Mouse (Mus musculus) liver, adult 2 months (tissue): ENCODE results near the gene Ms4a15. TPM values are rescaled to one million over a fixed set of nuclear protein-coding genes. Genes with fewer than 3 reads are reported as not detected.
A peak's percentile ranks its signal among the peaks of the same experiment; 100 is the strongest.

Source experiments
- DNase-seq: peaks from one replicate; pipeline ENCODE4 v3.0.0-alpha.2; 2011; ENCODE audit warnings: low read depth, low spot score; ENCODE audit errors: extremely low read depth
- H3K27ac ChIP-seq: fragments of 200-500 bp; replicated peaks from 2 replicates; pipeline ENCODE4 v1.5.1; 2012; ENCODE audit warnings: low read depth, mild to moderate bottlenecking, control low read depth, inconsistent platforms, low read length; ENCODE audit not compliant: insufficient read depth
- H3K27me3 ChIP-seq: fragments of 200-500 bp; 2 replicates; pipeline ENCODE4 v1.6.1; 2012; ENCODE audit warnings: mild to moderate bottlenecking, moderate library complexity, low read length, inconsistent platforms; ENCODE audit not compliant: control insufficient read depth, insufficient read depth
- H3K36me3 ChIP-seq: fragments of 200-500 bp; 2 replicates; pipeline ENCODE4 v1.6.1; 2012; ENCODE audit warnings: low read length, inconsistent platforms; ENCODE audit not compliant: control insufficient read depth, insufficient read depth
- H3K4me1 ChIP-seq: fragments of 200-500 bp; 2 replicates; pipeline ENCODE4 v1.6.1; 2011; ENCODE audit warnings: low read length; ENCODE audit not compliant: control insufficient read depth, insufficient read depth
- H3K4me3 ChIP-seq: fragments of 200-500 bp; 2 replicates; pipeline ENCODE4 v1.5.1; 2011; ENCODE audit warnings: low read depth, mild to moderate bottlenecking, control low read depth, low read length, moderate library complexity; ENCODE audit not compliant: insufficient read depth
- H3K79me2 ChIP-seq: fragments of 200-500 bp; 2 replicates; pipeline ENCODE4 v1.6.1; 2012; ENCODE audit warnings: inconsistent platforms, mild to moderate bottlenecking, low read length, moderate library complexity; ENCODE audit not compliant: control insufficient read depth, insufficient read depth
- H3K9ac ChIP-seq: fragments of 200-500 bp; 2 replicates; pipeline ENCODE4 v1.6.1; 2012; ENCODE audit warnings: low read depth, mild to moderate bottlenecking, control low read depth, inconsistent platforms, low read length
- CTCF ChIP-seq: fragments of 200-500 bp; IDR thresholded peaks from 2 replicates; pipeline ENCODE4 v1.5.1; 2011; ENCODE audit warnings: low read depth, low read length, control low read depth
- POLR2A ChIP-seq: fragments of 200-500 bp; IDR thresholded peaks from 2 replicates; pipeline ENCODE4 v1.6.1; 2011; ENCODE audit warnings: low read length, control low read depth; ENCODE audit not compliant: insufficient read depth; ENCODE audit errors: extremely low read depth
- WGBS: fragments of 180-500 bp; shearing (Covaris S2); methylation state at CpG from one replicate; pipeline ENCODE4 v1.1.7; 2018; 5-methylcytosine and 5-hydroxymethylcytosine counted together
- polyA plus RNA-seq: library from polyadenylated mRNA; depleted of rRNA; stranded (reverse); fragments of >200 nt; gene quantifications from 2 replicates; pipeline ENCODE4 v1.2.3, GENCODE M21; 2012
- total RNA-seq: library from RNA; depleted of rRNA; stranded (reverse); fragments of >200 nt; gene quantifications from 2 replicates; pipeline ENCODE4 v1.2.3, GENCODE M21; 2014

Ms4a15 gene
- total and polyA plus RNA-seq, 2 experiments, result not detected

DNA sequence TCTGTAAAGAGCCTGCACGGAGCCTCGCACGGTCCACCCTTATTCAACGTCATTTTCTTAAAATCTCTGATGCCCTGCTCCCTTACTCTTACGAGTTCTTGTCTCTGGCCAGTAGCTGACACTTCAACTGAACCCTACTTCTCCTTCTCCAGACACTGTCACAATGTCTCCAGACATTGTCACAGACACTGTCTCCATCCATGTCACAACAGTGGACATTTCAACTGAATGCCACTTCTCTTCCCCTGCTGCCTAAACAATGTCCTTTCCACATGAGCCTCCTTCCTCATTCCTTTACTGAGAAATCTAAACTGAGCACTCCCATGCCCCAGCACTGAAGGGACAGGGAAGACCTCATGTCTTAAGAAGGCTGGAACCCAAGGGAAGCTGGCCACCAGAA lies 45.8 kb downstream of the Ms4a15 start:
- no peaks in the 10 kb centered on the region for H3K27me3 ChIP-seq
- DNase-seq, result no peak
- peak overlapping the region; percentile 56; the same call in 1 of the 2 replicates for H3K4me3 ChIP-seq
- H3K27ac ChIP-seq, result no peak overlapping the region
- peak overlapping the region; percentile 42 for H3K9ac ChIP-seq
- 88% methylated on average over 5 of the region's 5 CpGs for WGBS
- no peak for TF ChIP-seq CTCF
- no peak for TF ChIP-seq POLR2A
- H3K79me2 ChIP-seq, result peaks cover 8% of the 10 kb centered on the region; the same call in 1 of the 2 replicates
- peaks cover 9% of the 10 kb centered on the region for H3K4me1 ChIP-seq
- H3K36me3 ChIP-seq, result peaks cover 5% of the 10 kb centered on the region; the same call in 1 of the 2 replicates

DNA sequence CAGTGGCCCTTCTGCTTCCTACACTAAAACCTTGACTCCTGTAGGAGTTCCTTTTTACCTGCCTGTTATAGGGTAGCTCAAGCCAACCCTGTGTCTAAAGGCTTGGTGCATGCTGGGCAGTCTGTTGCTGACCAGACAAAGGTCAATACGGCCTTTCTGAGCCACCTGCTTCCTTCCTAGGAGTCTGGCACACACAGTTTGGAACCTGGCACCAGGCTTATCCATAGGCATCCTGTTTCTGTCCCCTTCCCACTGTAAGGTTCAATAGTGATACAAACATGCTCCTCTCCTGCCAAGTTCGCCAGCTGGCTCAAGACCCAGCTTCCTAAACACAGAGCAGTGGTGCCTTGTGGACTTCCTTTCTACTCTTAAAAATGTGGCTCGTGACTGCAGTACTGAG lies 46.5 kb downstream of the Ms4a15 start:
- Histone ChIP-seq H3K36me3 (peaks cover 5% of the 10 kb centered on the region; the same call in 1 of the 2 replicates), H3K9ac (peak overlapping the region; percentile 58; the same call in 1 of the 2 replicates), H3K4me1 (peaks cover 9% of the 10 kb centered on the region), H3K27ac (no peak overlapping the region), H3K79me2 (peaks cover 8% of the 10 kb centered on the region; the same call in 1 of the 2 replicates), H3K27me3 (no peaks in the 10 kb centered on the region), H3K4me3 (no peak overlapping the region)
- DNase-seq, result no peak
- no peak for TF ChIP-seq POLR2A
- no peak for TF ChIP-seq CTCF
- 49% methylated on average over 3 of the region's 3 CpGs for WGBS

DNA sequence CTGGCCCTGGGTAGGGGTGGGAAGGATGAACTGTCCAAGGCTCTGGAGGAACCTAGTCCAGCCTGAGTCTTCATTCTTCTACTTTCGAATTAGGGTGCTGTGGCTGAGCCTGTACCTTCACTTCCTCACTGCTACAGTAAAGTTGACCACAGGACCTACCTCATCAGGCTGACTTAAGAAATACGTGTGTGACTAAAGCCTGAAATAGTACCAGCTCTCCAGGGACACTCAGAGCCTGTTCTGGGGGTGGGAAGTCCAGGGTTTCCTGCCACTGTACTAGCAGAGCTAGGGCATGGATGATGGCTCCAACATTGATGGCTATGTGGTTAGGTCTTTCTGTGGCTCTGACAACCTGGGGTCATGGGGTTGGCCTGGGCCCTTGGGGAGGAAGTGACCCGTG lies 49.1 kb downstream of the Ms4a15 start:
- peaks cover 8% of the 10 kb centered on the region; the same call in 1 of the 2 replicates for H3K79me2 ChIP-seq
- TF ChIP-seq CTCF, result no peak
- TF ChIP-seq POLR2A, result no peak
- no peak for DNase-seq
- H3K27me3 ChIP-seq, result no peaks in the 10 kb centered on the region
- no peak overlapping the region for H3K27ac ChIP-seq
- H3K36me3 ChIP-seq, result peaks cover 5% of the 10 kb centered on the region; the same call in 1 of the 2 replicates
- H3K4me1 ChIP-seq, result peaks cover 9% of the 10 kb centered on the region
- H3K9ac ChIP-seq, result no peak overlapping the region
- WGBS, result 85% methylated on average over 3 of the region's 3 CpGs
- no peak overlapping the region for H3K4me3 ChIP-seq

DNA sequence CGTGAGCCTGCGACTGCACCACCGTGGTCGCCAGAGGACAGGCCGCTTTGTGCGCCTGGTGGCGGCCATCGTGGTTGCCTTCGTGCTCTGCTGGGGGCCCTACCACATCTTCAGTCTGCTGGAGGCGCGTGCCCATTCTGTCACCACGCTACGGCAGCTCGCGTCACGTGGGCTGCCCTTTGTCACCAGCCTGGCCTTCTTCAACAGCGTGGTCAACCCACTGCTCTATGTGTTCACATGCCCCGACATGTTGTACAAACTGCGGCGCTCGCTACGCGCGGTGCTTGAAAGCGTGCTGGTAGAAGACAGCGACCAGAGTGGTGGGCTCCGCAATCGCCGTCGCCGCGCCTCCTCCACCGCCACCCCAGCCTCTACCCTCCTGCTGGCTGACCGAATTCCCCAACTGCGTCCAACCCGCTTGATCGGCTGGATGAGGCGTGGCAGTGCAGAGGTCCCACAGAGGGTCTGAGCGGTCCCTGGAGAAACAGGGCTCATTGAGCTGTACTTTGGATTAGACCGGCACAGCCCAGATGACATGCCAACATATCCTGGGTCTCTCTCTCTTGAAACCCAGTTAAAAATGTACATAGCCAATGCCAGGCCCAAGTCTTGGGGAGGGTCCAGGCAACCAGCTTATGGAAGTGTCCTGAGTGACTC lies 52.1 kb downstream of the Ms4a15 start:
- H3K27ac ChIP-seq, result no peak overlapping the region
- 21% methylated on average over 40 of the region's 40 CpGs for WGBS
- peaks cover 5% of the 10 kb centered on the region; the same call in 1 of the 2 replicates for H3K36me3 ChIP-seq
- no peak for TF ChIP-seq CTCF
- no peak for TF ChIP-seq POLR2A
- peak overlapping the region; percentile 8; the same call in 1 of the 2 replicates for H3K4me3 ChIP-seq
- H3K79me2 ChIP-seq, result no peaks in the 10 kb centered on the region
- no peaks in the 10 kb centered on the region for H3K4me1 ChIP-seq
- peak; percentile 20 for DNase-seq
- H3K9ac ChIP-seq, result no peak overlapping the region
- H3K27me3 ChIP-seq, result no peaks in the 10 kb centered on the region

DNA sequence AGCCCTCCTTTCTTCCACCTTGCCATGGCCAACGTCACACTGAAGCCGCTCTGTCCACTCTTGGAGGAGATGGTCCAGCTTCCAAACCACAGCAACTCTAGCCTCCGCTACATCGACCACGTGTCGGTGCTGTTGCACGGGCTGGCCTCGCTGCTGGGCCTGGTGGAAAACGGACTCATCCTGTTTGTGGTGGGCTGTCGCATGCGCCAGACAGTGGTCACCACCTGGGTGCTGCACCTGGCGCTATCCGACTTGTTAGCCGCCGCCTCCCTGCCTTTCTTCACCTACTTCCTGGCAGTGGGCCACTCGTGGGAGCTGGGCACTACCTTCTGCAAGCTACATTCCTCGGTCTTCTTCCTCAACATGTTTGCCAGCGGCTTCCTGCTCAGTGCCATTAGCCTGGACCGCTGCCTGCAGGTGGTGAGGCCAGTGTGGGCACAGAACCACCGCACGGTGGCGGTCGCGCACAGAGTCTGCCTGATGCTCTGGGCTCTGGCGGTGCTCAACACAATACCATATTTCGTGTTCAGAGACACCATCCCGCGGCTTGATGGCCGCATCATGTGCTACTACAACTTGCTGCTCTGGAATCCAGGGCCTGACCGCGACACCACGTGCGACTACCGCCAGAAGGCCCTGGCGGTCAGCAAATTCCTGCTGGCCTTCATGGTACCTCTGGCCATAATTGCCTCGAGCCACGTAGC lies 52.8 kb downstream of the Ms4a15 start:
- peaks cover 5% of the 10 kb centered on the region; the same call in 1 of the 2 replicates for H3K36me3 ChIP-seq
- WGBS, result 25% methylated on average over 37 of the region's 37 CpGs
- no peaks in the 10 kb centered on the region for H3K4me1 ChIP-seq

DNA sequence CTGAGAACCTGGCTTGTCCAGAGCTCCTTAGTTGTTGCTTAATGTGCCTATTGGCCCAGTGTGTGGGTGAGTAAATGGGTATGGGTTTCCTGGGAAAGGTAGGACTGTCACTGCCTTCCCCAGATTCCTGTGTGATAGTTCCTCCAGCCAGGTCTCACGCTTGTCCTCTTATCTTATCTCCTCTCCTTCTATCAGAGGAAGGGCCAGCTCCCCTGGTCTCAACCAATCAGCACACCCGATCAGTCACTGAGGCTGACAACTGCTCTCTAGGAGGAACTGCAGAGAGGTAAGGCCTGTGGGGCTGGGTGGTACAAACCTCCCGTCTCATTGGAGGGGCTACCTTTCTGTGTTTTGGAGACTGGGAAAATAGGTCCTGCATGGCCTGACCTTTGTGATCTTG lies 54.3 kb downstream of the Ms4a15 start:
- H3K27me3 ChIP-seq, result no peaks in the 10 kb centered on the region
- TF ChIP-seq CTCF (no peak), POLR2A (no peak)
- H3K79me2 ChIP-seq, result no peaks in the 10 kb centered on the region
- H3K9ac ChIP-seq, result no peak overlapping the region
- H3K36me3 ChIP-seq, result no peaks in the 10 kb centered on the region; the same call in 1 of the 2 replicates
- H3K4me3 ChIP-seq, result no peak overlapping the region
- H3K27ac ChIP-seq, result no peak overlapping the region
- 60% methylated on average over 3 of the region's 3 CpGs for WGBS
- DNase-seq, result no peak
- no peaks in the 10 kb centered on the region for H3K4me1 ChIP-seq

More for the DNA sequence above, 52.8 kb downstream of the Ms4a15 start:
- no peak overlapping the region for H3K27ac ChIP-seq
- TF ChIP-seq POLR2A, result no peak
- TF ChIP-seq CTCF, result peak; percentile 94
- peak overlapping the region; percentile 8; the same call in 1 of the 2 replicates for H3K4me3 ChIP-seq
- no peak overlapping the region for H3K9ac ChIP-seq
- DNase-seq, result peak; percentile 43
- H3K79me2 ChIP-seq, result no peaks in the 10 kb centered on the region
- no peaks in the 10 kb centered on the region for H3K27me3 ChIP-seq
